Mouse (Mus musculus) bone marrow macrophage, adult 2 months (primary cell): Measurements from ENCODE around the gene Ghrhr.

Experiments
- CTCF ChIP-seq: IDR thresholded peaks from 2 replicates; pipeline ENCODE4 v1.5.1; 2012; ENCODE audit warnings: low read depth, mild to moderate bottlenecking, low read length, moderate library complexity
- POLR2A ChIP-seq: IDR thresholded peaks from 2 replicates; pipeline ENCODE4 v1.6.1; 2012; ENCODE audit warnings: mild to moderate bottlenecking, low read depth, low read length, borderline replicate concordance

DNA sequence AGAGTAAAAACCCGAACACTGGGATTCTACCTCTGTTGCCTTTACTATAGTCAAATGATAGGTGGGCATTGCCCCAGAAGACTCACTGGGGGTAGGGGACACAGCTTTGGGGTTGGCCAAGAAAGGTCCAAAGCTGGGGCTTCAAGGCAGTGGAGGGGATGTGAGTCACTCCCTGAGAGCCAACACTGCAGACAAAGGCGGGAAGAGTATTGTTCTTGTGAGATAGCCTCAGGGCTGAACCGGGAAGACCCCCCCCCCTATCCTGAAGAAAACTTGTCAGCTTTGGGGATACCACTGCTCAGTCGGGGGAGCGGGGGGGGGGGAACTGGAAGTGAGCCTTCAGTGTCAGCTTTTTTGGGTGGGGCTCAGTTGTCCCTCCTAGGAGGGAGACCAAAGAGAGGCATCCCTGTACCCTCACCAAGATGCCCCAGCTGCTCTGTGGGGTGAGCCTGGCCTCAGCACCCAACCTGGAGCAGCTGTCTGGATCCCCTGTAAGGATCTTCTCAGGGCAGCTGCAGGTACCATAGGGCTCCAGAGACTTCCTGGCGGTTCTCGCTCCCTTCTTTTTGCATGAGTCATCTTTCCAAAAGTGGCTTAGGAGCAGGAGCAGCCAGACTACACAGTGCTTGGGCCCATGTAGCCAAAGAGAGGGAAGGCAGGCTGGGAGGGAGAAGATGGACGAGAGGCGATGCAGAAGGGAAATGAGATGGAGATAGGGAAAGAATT is 31.6 kb upstream of the Ghrhr start:
- no peak for TF ChIP-seq POLR2A
- no peak for TF ChIP-seq CTCF
